Mouse (Mus musculus) spleen, adult 2 months (tissue): ENCODE data around the gene Lmbr1l. TPM values are rescaled to one million over a fixed set of nuclear protein-coding genes. Genes with fewer than 3 reads are reported as not detected.
"Not testable (repeated sequence)": the region's sequence is repeated elsewhere in the genome, so short reads cannot be mapped to it uniquely, and the experiment has no call there.

Source experiments
- DNase-seq, 2 experiments: peaks; one replicate each; pipeline versions ENCODE4 v3.0.0 to v3.0.0-alpha.2; 2012 to 2021; ENCODE audit warnings: low spot score in 2 of 2, low read depth in 1 of 2
- H3K27ac ChIP-seq: fragments of 200-500 bp; 2 replicates; pipeline ENCODE4 v1.5.1; 2012; ENCODE audit warnings: low read length, inconsistent platforms; ENCODE audit not compliant: insufficient read depth
- H3K27me3 ChIP-seq: fragments of 200-500 bp; 2 replicates; pipeline ENCODE4 v1.6.1; 2012; ENCODE audit warnings: mild to moderate bottlenecking, moderate library complexity, low read length, inconsistent platforms; ENCODE audit not compliant: control insufficient read depth, insufficient read depth
- H3K36me3 ChIP-seq: fragments of 200-500 bp; 2 replicates; pipeline ENCODE4 v1.6.1; 2012; ENCODE audit warnings: mild to moderate bottlenecking, low read length, inconsistent platforms; ENCODE audit not compliant: control insufficient read depth, insufficient read depth
- H3K4me1 ChIP-seq: fragments of 200-500 bp; 2 replicates; pipeline ENCODE4 v1.6.1; 2011; ENCODE audit warnings: inconsistent platforms; ENCODE audit not compliant: control insufficient read depth, insufficient read depth, insufficient read length
- H3K4me3 ChIP-seq: fragments of 200-500 bp; 2 replicates; pipeline ENCODE4 v1.5.1; 2011; ENCODE audit warnings: mild to moderate bottlenecking, inconsistent platforms; ENCODE audit not compliant: insufficient read depth, insufficient read length; ENCODE audit errors: extremely low read depth
- CTCF ChIP-seq: fragments of 200-500 bp; IDR thresholded peaks from 2 replicates; pipeline ENCODE4 v1.5.1; 2011; ENCODE audit warnings: mild to moderate bottlenecking, inconsistent platforms; ENCODE audit not compliant: insufficient read depth, insufficient read length, insufficient replicate concordance; ENCODE audit errors: extremely low read depth
- POLR2A ChIP-seq: fragments of 200-500 bp; IDR thresholded peaks from 2 replicates; pipeline ENCODE4 v1.6.1; 2011; ENCODE audit warnings: low read depth, low read length, inconsistent platforms
- WGBS: fragments of 180-500 bp; shearing (Covaris S2); methylation state at CpG from one replicate; pipeline ENCODE4 v1.1.7; 2018; 5-methylcytosine and 5-hydroxymethylcytosine counted together
- polyA plus RNA-seq: library from polyadenylated mRNA; depleted of rRNA; stranded (reverse); fragments of >200 nt; gene quantifications from 2 replicates; pipeline ENCODE4 v1.2.3, GENCODE M21; 2012

Gene Lmbr1l
- polyA plus RNA-seq, 1 experiment = 112 TPM

- Histone ChIP-seq H3K27me3 (no peaks in the 10 kb centered on the region), H3K4me3 (no peak overlapping the region), H3K27ac (no peak overlapping the region), H3K36me3 (no peaks in the 10 kb centered on the region), H3K4me1 (peaks cover 2% of the 10 kb centered on the region; the same call in 1 of the 2 replicates)
- DNase-seq = no peak
- WGBS = 79% methylated on average over 3 of the region's 3 CpGs
- TF ChIP-seq POLR2A = no peak
- no peak for TF ChIP-seq CTCF
These were observed 6.7 kb upstream of the Lmbr1l start for GRCm38 (mm10) chr15:98924682-98925081.

GRCm38 (mm10) chr15:98923031-98923537 is 5.1 kb upstream of the Lmbr1l start:
- Histone ChIP-seq H3K27ac (no peak overlapping the region), H3K4me1 (peaks cover 2% of the 10 kb centered on the region; the same call in 1 of the 2 replicates), H3K27me3 (no peaks in the 10 kb centered on the region), H3K36me3 (no peaks in the 10 kb centered on the region), H3K4me3 (no peak overlapping the region)
- no peak for DNase-seq
- no peak for TF ChIP-seq POLR2A
- TF ChIP-seq CTCF = no peak
- WGBS = 91% methylated on average over 2 of the region's 2 CpGs

GRCm38 (mm10) chr15:98922581-98922980 is 4.5 kb upstream of the Lmbr1l start:
- H3K27ac ChIP-seq = no peak overlapping the region
- H3K36me3 ChIP-seq = no peaks in the 10 kb centered on the region
- no peak for TF ChIP-seq CTCF
- TF ChIP-seq POLR2A = no peak
- H3K4me3 ChIP-seq = no peak overlapping the region
- DNase-seq = no peak
- H3K27me3 ChIP-seq = no peaks in the 10 kb centered on the region
- 65% methylated on average over 3 of the region's 3 CpGs for WGBS
- peaks cover 2% of the 10 kb centered on the region; the same call in 1 of the 2 replicates for H3K4me1 ChIP-seq

- 94% methylated on average over 5 of the region's 5 CpGs for WGBS
- Histone ChIP-seq H3K4me3 (no peak overlapping the region), H3K27me3 (no peaks in the 10 kb centered on the region), H3K36me3 (no peaks in the 10 kb centered on the region), H3K27ac (no peak overlapping the region), H3K4me1 (no peaks in the 10 kb centered on the region; the same call in 1 of the 2 replicates)
- no peak for DNase-seq
- TF ChIP-seq CTCF (no peak), POLR2A (no peak)
These were observed 3.5 kb upstream of the Lmbr1l start for GRCm38 (mm10) chr15:98921510-98921909.

GRCm38 (mm10) chr15:98918499-98918895 is 466 bp upstream of the Lmbr1l start:
- H3K36me3 ChIP-seq, H3K27me3 ChIP-seq, H3K4me1 ChIP-seq, DNase-seq: not testable (repeated sequence)
- H3K4me3 ChIP-seq = peak overlapping the region; percentile 75
- peak overlapping the region; percentile 83 for H3K27ac ChIP-seq
- WGBS = 15% methylated on average over 8 of the region's 8 CpGs

GRCm38 (mm10) chr15:98917091-98917490 is 940 bp downstream of the Lmbr1l start:
- under 1% methylated on average over 14 of the region's 14 CpGs for WGBS
- H3K4me1 ChIP-seq = no peaks in the 10 kb centered on the region; the same call in 1 of the 2 replicates
- TF ChIP-seq POLR2A (no peak), CTCF (no peak)
- H3K4me3 ChIP-seq = peak overlapping the region; percentile 88
- no peak for DNase-seq
- H3K27ac ChIP-seq = peak overlapping the region; percentile 96; the same call in 1 of the 2 replicates
- H3K36me3 ChIP-seq = peaks cover 9% of the 10 kb centered on the region
- H3K27me3 ChIP-seq = no peaks in the 10 kb centered on the region

- DNase-seq = no peak
- H3K36me3 ChIP-seq = peaks cover 19% of the 10 kb centered on the region
- H3K4me3 ChIP-seq = no peak overlapping the region
- H3K27me3 ChIP-seq = no peaks in the 10 kb centered on the region
- H3K27ac ChIP-seq = no peak overlapping the region
- TF ChIP-seq POLR2A = no peak
- TF ChIP-seq CTCF = no peak
- H3K4me1 ChIP-seq = no peaks in the 10 kb centered on the region; the same call in 1 of the 2 replicates
- WGBS = 92% methylated on average over 4 of the region's 4 CpGs
These were observed 2.0 kb downstream of the Lmbr1l start for GRCm38 (mm10) chr15:98916016-98916415.
